Comparison of ENCODE assay signal across 30 mouse cellular contexts in genomic region chr3:103960622-103961021, GRCm38 (mm10).
"Had no signal": no experiment of that assay in that cellular context is flagged by ENCODE, and none has a peak within 500 bp of the region (broad histone marks: within the 10 kb centered on the region; RNA-seq: fewer than 3 reads in every experiment).

No protein-coding gene starts in this region.

- H3K27me3 ChIP-seq: limb, embryonic 12.5 days; limb, embryonic 13.5 days; limb, embryonic 15.5 days; liver, embryonic 12.5 days; liver, embryonic 13.5 days; liver, embryonic 15.5 days; lung, embryonic 15.5 days; megakaryocyte, embryonic 14.5 days; midbrain, embryonic 12.5 days; midbrain, embryonic 13.5 days; midbrain, embryonic 15.5 days had no signal

- H3K9ac ChIP-seq: limb, embryonic 12.5 days; limb, embryonic 13.5 days; limb, embryonic 15.5 days; liver, embryonic 12.5 days; liver, embryonic 13.5 days; liver, embryonic 14.5 days; liver, embryonic 15.5 days; liver, postnatal 0 days; lung, embryonic 14.5 days; lung, embryonic 15.5 days; midbrain, embryonic 12.5 days; midbrain, embryonic 13.5 days; midbrain, embryonic 15.5 days had no signal

- H3K4me1 ChIP-seq: limb, embryonic 10.5 days; limb, embryonic 12.5 days; limb, embryonic 13.5 days; limb, embryonic 15.5 days; liver, embryonic 12.5 days; liver, embryonic 15.5 days; lung, embryonic 15.5 days; midbrain, embryonic 10.5 days; midbrain, embryonic 12.5 days; midbrain, embryonic 13.5 days; midbrain, embryonic 15.5 days had no signal

- H3K9me3 ChIP-seq: limb, embryonic 10.5 days; limb, embryonic 12.5 days; limb, embryonic 13.5 days; limb, embryonic 15.5 days; liver, embryonic 12.5 days; liver, embryonic 13.5 days; liver, embryonic 15.5 days; lung, embryonic 15.5 days; megakaryocyte, embryonic 14.5 days; midbrain, embryonic 10.5 days; midbrain, embryonic 12.5 days; midbrain, embryonic 13.5 days; midbrain, embryonic 15.5 days had no signal

- H3K4me2 ChIP-seq: limb, embryonic 12.5 days; limb, embryonic 13.5 days; limb, embryonic 15.5 days; liver, embryonic 11.5 days; liver, embryonic 12.5 days; liver, embryonic 13.5 days; liver, embryonic 15.5 days; lung, embryonic 14.5 days; lung, embryonic 15.5 days; midbrain, embryonic 12.5 days; midbrain, embryonic 13.5 days; midbrain, embryonic 15.5 days had no signal

- ATAC-seq: liver, embryonic 12.5 days; liver, postnatal 0 days; lung, postnatal 0 days; midbrain, embryonic 13.5 days; midbrain, embryonic 15.5 days had no signal

- H3K4me3 ChIP-seq: left cerebral cortex, adult 2 months; limb, embryonic 10.5 days; limb, embryonic 12.5 days; limb, embryonic 13.5 days; limb, embryonic 15.5 days; liver, embryonic 12.5 days; liver, embryonic 13.5 days; liver, embryonic 15.5 days; lung, embryonic 15.5 days; megakaryocyte, embryonic 14.5 days; midbrain, embryonic 10.5 days; midbrain, embryonic 12.5 days; midbrain, embryonic 13.5 days; midbrain, embryonic 15.5 days; myocyte had no signal

- H3K27ac ChIP-seq: left cerebral cortex, adult 2 months; limb, embryonic 10.5 days; limb, embryonic 12.5 days; limb, embryonic 13.5 days; limb, embryonic 15.5 days; liver, embryonic 12.5 days; liver, embryonic 13.5 days; liver, embryonic 14.5 days; liver, embryonic 15.5 days; lung, embryonic 15.5 days; macrophage; midbrain, embryonic 10.5 days; midbrain, embryonic 12.5 days; midbrain, embryonic 13.5 days; midbrain, embryonic 15.5 days had no signal

- DNase-seq: left cerebral cortex, postnatal 4 days; liver; liver, embryonic 13.5 days; liver, postnatal 0 days; lung, adult 18-20 months; lung, adult 2 months; lung, embryonic 14.5 days; lung, postnatal 10 days; lung, postnatal 14 days; lung, postnatal 36 days; lung, postnatal 4 days; midbrain, embryonic 14.5 days had no signal
